Mouse (Mus musculus): ENCODE measurements around the gene Ttc1. TPM values are rescaled to one million over a fixed set of nuclear protein-coding genes. Genes with fewer than 3 reads are reported as not detected.

The Ttc1 gene
- polyA plus RNA-seq, 1 experiment from 2014 or later, result 83.9 TPM

DNA sequence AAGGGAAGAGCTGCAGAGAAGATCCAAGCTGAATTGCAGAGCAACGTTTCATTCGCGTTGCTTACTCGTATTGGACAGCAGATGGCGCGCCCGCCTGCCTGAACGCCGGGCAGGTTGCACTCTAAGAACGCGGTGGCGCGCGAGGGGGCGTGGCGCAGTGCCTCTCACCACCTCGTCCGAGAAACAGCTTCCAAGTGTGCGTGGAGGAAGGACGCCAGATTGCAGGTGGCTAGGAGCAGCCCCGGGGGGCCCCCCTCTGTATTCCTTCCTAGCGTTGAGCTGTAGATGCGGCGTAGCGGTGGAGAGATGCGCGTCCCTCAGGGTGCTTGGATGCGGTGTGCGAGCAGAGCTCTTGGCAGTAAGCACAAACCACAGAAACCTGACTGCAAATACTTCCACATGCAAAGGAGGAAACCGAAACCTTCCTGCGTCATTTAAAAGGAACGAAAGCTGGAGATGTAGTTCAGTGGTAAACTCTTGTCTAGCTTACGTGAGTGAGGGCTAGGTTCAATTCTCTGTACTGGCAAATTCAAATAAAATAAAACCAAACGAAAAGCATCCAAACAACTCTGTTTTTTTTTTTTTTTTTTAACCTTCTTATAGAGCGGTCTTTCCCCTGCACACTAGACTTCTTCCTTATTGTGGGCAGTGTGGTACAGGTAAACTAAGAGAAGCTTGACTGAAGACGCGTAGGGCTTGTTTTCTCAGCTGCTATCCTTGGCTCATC lies 19.3 kb upstream of the Ttc1 start:
- H3K9me3 ChIP-seq, result no peaks in the 10 kb centered on the region
- H3K36me3 ChIP-seq (replicated peaks), result no peaks in the 10 kb centered on the region
- peak overlapping the region; percentile 33; the same call in 1 of the 2 replicates for H3K9ac ChIP-seq
- H3K27ac ChIP-seq, result no peak overlapping the region
- 6% methylated on average over 37 of the region's 37 CpGs for WGBS
- peak overlapping the region; percentile 47 for H3K4me3 ChIP-seq (replicated peaks)
- peak; percentile 81 for ATAC-seq (ENCODE audit: low FRiP score)
- H3K4me1 ChIP-seq, result 0 out of 2 replicates have a peak, but pooled peaks cover 3% of the 10 kb centered on the region
- peaks cover 39% of the 10 kb centered on the region for H3K27me3 ChIP-seq
- H3K4me2 ChIP-seq, result peak overlapping the region; percentile 80

GRCm38 (mm10) chr11:43758436-43758835 lies 10.6 kb upstream of the Ttc1 start:
- 78% methylated on average over 2 of the region's 2 CpGs for WGBS
- Histone ChIP-seq H3K27ac (no peak overlapping the region), H3K4me3 (replicated peaks) (no peak overlapping the region), H3K9me3 (no peaks in the 10 kb centered on the region), H3K36me3 (replicated peaks) (no peaks in the 10 kb centered on the region), H3K4me1 (no peaks in the 10 kb centered on the region), H3K9ac (no peak overlapping the region), H3K27me3 (peaks cover 17% of the 10 kb centered on the region), H3K4me2 (no peak overlapping the region)
- ATAC-seq (ENCODE audit: low FRiP score), result no peak

GRCm38 (mm10) chr11:43755411-43755810 lies 7.6 kb upstream of the Ttc1 start:
- Histone ChIP-seq H3K9ac (no peak overlapping the region), H3K4me1 (no peaks in the 10 kb centered on the region), H3K9me3 (no peaks in the 10 kb centered on the region), H3K4me3 (replicated peaks) (no peak overlapping the region), H3K4me2 (no peak overlapping the region), H3K27me3 (peaks cover 7% of the 10 kb centered on the region), H3K36me3 (replicated peaks) (no peaks in the 10 kb centered on the region), H3K27ac (no peak overlapping the region)
- ATAC-seq (ENCODE audit: low FRiP score), result no peak
- 68% methylated on average over 5 of the region's 5 CpGs for WGBS

DNA sequence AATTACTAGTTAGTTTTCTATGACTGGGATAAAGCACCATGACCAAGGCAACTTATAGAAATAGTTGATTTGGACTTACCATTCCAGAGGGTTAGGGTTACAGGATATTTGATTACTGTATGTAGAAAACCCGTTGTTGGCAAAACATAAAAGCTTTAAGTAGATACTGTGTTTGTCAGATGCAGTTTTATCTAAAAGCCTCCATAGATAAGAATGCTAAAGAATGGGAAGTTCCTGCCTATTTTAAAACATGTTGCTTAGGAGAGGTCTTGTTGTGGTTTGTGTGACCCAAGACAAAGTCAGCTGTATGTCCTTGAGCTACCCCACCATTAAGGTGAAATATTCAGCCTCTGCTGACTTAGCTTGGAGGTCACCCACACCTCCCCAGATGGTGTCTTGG lies 6.8 kb upstream of the Ttc1 start:
- H3K9ac ChIP-seq, result no peak overlapping the region
- no peak overlapping the region for H3K4me3 ChIP-seq (replicated peaks)
- 87% methylated on average over 1 of the region's 1 CpGs for WGBS
- no peaks in the 10 kb centered on the region for H3K4me1 ChIP-seq
- H3K9me3 ChIP-seq, result no peaks in the 10 kb centered on the region
- peaks cover 7% of the 10 kb centered on the region for H3K27me3 ChIP-seq
- H3K4me2 ChIP-seq, result no peak overlapping the region
- H3K27ac ChIP-seq, result no peak overlapping the region
- no peak for ATAC-seq (ENCODE audit: low FRiP score)
- no peaks in the 10 kb centered on the region for H3K36me3 ChIP-seq (replicated peaks)

GRCm38 (mm10) chr11:43751542-43751941 lies 3.7 kb upstream of the Ttc1 start:
- H3K27me3 ChIP-seq, result peaks cover 4% of the 10 kb centered on the region
- 71% methylated on average over 2 of the region's 2 CpGs for WGBS
- H3K27ac ChIP-seq, result no peak overlapping the region
- peaks cover 8% of the 10 kb centered on the region for H3K4me1 ChIP-seq
- H3K4me3 ChIP-seq (replicated peaks), result no peak overlapping the region
- no peak overlapping the region for H3K9ac ChIP-seq
- no peaks in the 10 kb centered on the region for H3K36me3 ChIP-seq (replicated peaks)
- no peak overlapping the region for H3K4me2 ChIP-seq
- no peaks in the 10 kb centered on the region for H3K9me3 ChIP-seq
- no peak for ATAC-seq (ENCODE audit: low FRiP score)

GRCm38 (mm10) chr11:43728737-43729301 lies 19.0 kb downstream of the Ttc1 start:
- Histone ChIP-seq H3K4me3 (replicated peaks) (no peak overlapping the region), H3K4me2 (no peak overlapping the region), H3K27ac (no peak overlapping the region), H3K9ac (no peak overlapping the region), H3K9me3 (no peaks in the 10 kb centered on the region), H3K36me3 (replicated peaks) (peaks cover 43% of the 10 kb centered on the region), H3K4me1 (no peaks in the 10 kb centered on the region), H3K27me3 (no peaks in the 10 kb centered on the region)
- no peak for ATAC-seq (ENCODE audit: low FRiP score)
- 92% methylated on average over 7 of the region's 7 CpGs for WGBS

DNA sequence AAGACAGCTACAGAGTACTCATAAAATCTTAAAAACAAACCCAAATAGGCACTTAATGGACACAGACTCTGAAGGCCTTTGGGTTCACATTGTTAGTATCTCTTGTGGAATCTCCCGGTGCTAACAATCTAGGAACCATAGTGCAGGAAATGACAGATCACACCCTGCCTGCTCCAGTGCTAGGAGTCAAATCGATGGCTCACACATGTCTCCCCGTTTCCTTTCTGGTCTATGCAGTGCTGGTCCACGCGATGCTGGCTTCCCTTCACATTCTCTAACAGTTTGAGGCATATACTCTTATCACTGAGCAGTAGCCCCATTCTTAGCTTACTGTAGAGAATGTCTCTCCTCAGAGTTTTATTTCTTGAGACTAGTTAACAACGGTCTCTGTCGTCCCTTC lies 20.0 kb downstream of the Ttc1 start:
- Histone ChIP-seq H3K4me3 (replicated peaks) (no peak overlapping the region), H3K9me3 (no peaks in the 10 kb centered on the region), H3K4me2 (no peak overlapping the region), H3K36me3 (replicated peaks) (peaks cover 38% of the 10 kb centered on the region), H3K27ac (no peak overlapping the region), H3K4me1 (no peaks in the 10 kb centered on the region), H3K27me3 (no peaks in the 10 kb centered on the region), H3K9ac (no peak overlapping the region)
- 85% methylated on average over 7 of the region's 7 CpGs for WGBS
- ATAC-seq (ENCODE audit: low FRiP score), result no peak

- H3K9me3 ChIP-seq, result no peaks in the 10 kb centered on the region
- H3K4me3 ChIP-seq (replicated peaks), result no peak overlapping the region
- H3K4me2 ChIP-seq, result no peak overlapping the region
- H3K36me3 ChIP-seq (replicated peaks), result peaks cover 23% of the 10 kb centered on the region
- 92% methylated on average over 3 of the region's 3 CpGs for WGBS
- H3K9ac ChIP-seq, result no peak overlapping the region
- no peak overlapping the region for H3K27ac ChIP-seq
- H3K4me1 ChIP-seq, result no peaks in the 10 kb centered on the region
- ATAC-seq (ENCODE audit: low FRiP score), result no peak
- no peaks in the 10 kb centered on the region for H3K27me3 ChIP-seq
Measured at GRCm38 (mm10) chr11:43723411-43723810, 24.4 kb downstream of the Ttc1 start.

GRCm38 (mm10) chr11:43712178-43712577 lies 35.6 kb downstream of the Ttc1 start:
- no peak overlapping the region for H3K4me2 ChIP-seq
- no peak for ATAC-seq (ENCODE audit: low FRiP score)
- WGBS, result 93% methylated on average over 4 of the region's 4 CpGs
- H3K9me3 ChIP-seq, result no peaks in the 10 kb centered on the region
- H3K27me3 ChIP-seq, result no peaks in the 10 kb centered on the region
- H3K27ac ChIP-seq, result no peak overlapping the region
- H3K36me3 ChIP-seq (replicated peaks), result peaks cover 29% of the 10 kb centered on the region
- no peak overlapping the region for H3K4me3 ChIP-seq (replicated peaks)
- H3K4me1 ChIP-seq, result no peaks in the 10 kb centered on the region
- H3K9ac ChIP-seq, result no peak overlapping the region

GRCm38 (mm10) chr11:43708409-43708808 lies 39.4 kb downstream of the Ttc1 start:
- Histone ChIP-seq H3K4me2 (no peak overlapping the region), H3K4me1 (no peaks in the 10 kb centered on the region), H3K9ac (no peak overlapping the region), H3K9me3 (no peaks in the 10 kb centered on the region), H3K27me3 (no peaks in the 10 kb centered on the region), H3K27ac (no peak overlapping the region), H3K36me3 (replicated peaks) (peaks cover 33% of the 10 kb centered on the region), H3K4me3 (replicated peaks) (no peak overlapping the region)
- 94% methylated on average over 2 of the region's 2 CpGs for WGBS
- no peak for ATAC-seq (ENCODE audit: low FRiP score)

DNA sequence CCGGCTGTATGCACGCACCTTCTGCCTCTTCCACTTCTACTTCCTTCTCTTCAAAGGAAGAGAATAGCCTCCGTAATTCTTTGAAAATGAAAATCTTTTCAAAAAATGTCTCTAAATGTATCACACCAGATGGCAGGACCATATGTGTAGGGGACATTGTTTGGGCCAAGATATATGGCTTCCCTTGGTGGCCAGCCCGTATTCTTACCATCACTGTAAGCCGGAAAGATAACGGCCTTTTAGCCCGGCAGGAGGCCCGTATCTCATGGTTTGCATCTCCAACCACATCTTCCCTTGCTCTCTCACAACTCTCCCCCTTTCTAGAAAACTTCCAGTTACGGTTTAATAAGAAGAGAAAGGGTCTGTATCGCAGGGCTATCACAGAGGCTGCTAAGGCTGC lies 42.1 kb downstream of the Ttc1 start:
- WGBS, result 92% methylated on average over 10 of the region's 10 CpGs
- ATAC-seq (ENCODE audit: low FRiP score), result no peak
- no peak overlapping the region for H3K4me3 ChIP-seq (replicated peaks)
- H3K9ac ChIP-seq, result no peak overlapping the region
- no peaks in the 10 kb centered on the region for H3K27me3 ChIP-seq
- H3K4me1 ChIP-seq, result no peaks in the 10 kb centered on the region
- H3K27ac ChIP-seq, result no peak overlapping the region
- H3K36me3 ChIP-seq (replicated peaks), result peaks cover 35% of the 10 kb centered on the region
- no peaks in the 10 kb centered on the region for H3K9me3 ChIP-seq
- no peak overlapping the region for H3K4me2 ChIP-seq

GRCm38 (mm10) chr11:43703552-43703951 lies 44.3 kb downstream of the Ttc1 start:
- H3K4me3 ChIP-seq (replicated peaks), result no peak overlapping the region
- no peak overlapping the region for H3K9ac ChIP-seq
- no peak for ATAC-seq (ENCODE audit: low FRiP score)
- H3K27me3 ChIP-seq, result no peaks in the 10 kb centered on the region
- no peak overlapping the region for H3K4me2 ChIP-seq
- 73% methylated on average over 1 of the region's 1 CpGs for WGBS
- no peaks in the 10 kb centered on the region for H3K9me3 ChIP-seq
- peaks cover 34% of the 10 kb centered on the region for H3K36me3 ChIP-seq (replicated peaks)
- H3K27ac ChIP-seq, result no peak overlapping the region
- no peaks in the 10 kb centered on the region for H3K4me1 ChIP-seq

- H3K4me3 ChIP-seq (replicated peaks), result no peak overlapping the region
- H3K4me2 ChIP-seq, result no peak overlapping the region
- H3K27ac ChIP-seq, result no peak overlapping the region
- WGBS, result 92% methylated on average over 3 of the region's 3 CpGs
- no peaks in the 10 kb centered on the region for H3K27me3 ChIP-seq
- peaks cover 4% of the 10 kb centered on the region; the same call in 1 of the 2 replicates for H3K4me1 ChIP-seq
- ATAC-seq (ENCODE audit: low FRiP score), result no peak
- no peak overlapping the region for H3K9ac ChIP-seq
- H3K9me3 ChIP-seq, result no peaks in the 10 kb centered on the region
- peaks cover 43% of the 10 kb centered on the region for H3K36me3 ChIP-seq (replicated peaks)
Measured at GRCm38 (mm10) chr11:43700291-43700690, 47.5 kb downstream of the Ttc1 start.

Data from forebrain, embryonic 12.5 days (tissue).